Mouse (Mus musculus) neural tube, embryonic 14.5 days (tissue): ENCODE measurements around the gene Mylpf. TPM values are rescaled to one million over a fixed set of nuclear protein-coding genes. Genes with fewer than 3 reads are reported as not detected.

Experiments used
- ATAC-seq: fragments of 200-750 bp; cut with Nextera tagmentation; 2 replicates; pipeline ENCODE4 v1.8.0; 2017; ENCODE audit warnings: low read depth, mild to moderate bottlenecking, moderate TSS enrichment, moderate library complexity
- H3K27ac ChIP-seq: fragments of 300-500 bp; sonication (generic); 2 replicates; pipeline ENCODE4 v1.5.1; 2014; ENCODE audit warnings: low read depth, mild to moderate bottlenecking, control low read depth, low read length, moderate library complexity, mixed read lengths
- H3K27me3 ChIP-seq: fragments of 300-500 bp; sonication (generic); 2 replicates; pipeline ENCODE4 v1.6.1; 2014; ENCODE audit warnings: low read length; ENCODE audit not compliant: control insufficient read depth, insufficient read depth
- H3K36me3 ChIP-seq: fragments of 300-500 bp; sonication (generic); 2 replicates; pipeline ENCODE4 v1.6.1; 2014; ENCODE audit warnings: low read length, mixed read lengths; ENCODE audit not compliant: control insufficient read depth, insufficient read depth
- H3K4me1 ChIP-seq: fragments of 300-500 bp; sonication (generic); 2 replicates; pipeline ENCODE4 v1.6.1; 2014; ENCODE audit warnings: low read length; ENCODE audit not compliant: control insufficient read depth, insufficient read depth
- H3K4me2 ChIP-seq: fragments of 300-500 bp; sonication (generic); 2 replicates; pipeline ENCODE4 v1.6.1; 2014; ENCODE audit warnings: mild to moderate bottlenecking, low read depth, low read length, control low read depth
- H3K4me3 ChIP-seq: fragments of 300-500 bp; sonication (generic); 2 replicates; pipeline ENCODE4 v1.5.1; 2014; ENCODE audit warnings: low read depth, low read length, control low read depth, mixed read lengths
- H3K9ac ChIP-seq: fragments of 300-500 bp; sonication (generic); replicated peaks from 2 replicates; pipeline ENCODE4 v1.6.1; 2014; ENCODE audit warnings: low read depth, mild to moderate bottlenecking, control low read depth, low read length, mixed read lengths
- H3K9me3 ChIP-seq: fragments of 300-500 bp; sonication (generic); 2 replicates; pipeline ENCODE4 v1.6.1; 2016; ENCODE audit warnings: low read length; ENCODE audit not compliant: control insufficient read depth
- WGBS: fragments of 180-500 bp; shearing (Covaris S2); extraction: QIAGEN DNeasy Blood & Tissue Kit; methylation state at CpG from one replicate; pipeline ENCODE4 v1.1.7; 2014; 5-methylcytosine and 5-hydroxymethylcytosine counted together
- polyA plus RNA-seq: library from polyadenylated mRNA; unstranded; fragments of >200 nt; fragmentation: Nextera tagmentation; extraction: Ambion mirVana; gene quantifications from 2 replicates; pipeline ENCODE4 v1.2.1, GENCODE M21; 2014

Mylpf gene
- polyA plus RNA-seq, 1 experiment from 2014 or later: 12.5 TPM

DNA sequence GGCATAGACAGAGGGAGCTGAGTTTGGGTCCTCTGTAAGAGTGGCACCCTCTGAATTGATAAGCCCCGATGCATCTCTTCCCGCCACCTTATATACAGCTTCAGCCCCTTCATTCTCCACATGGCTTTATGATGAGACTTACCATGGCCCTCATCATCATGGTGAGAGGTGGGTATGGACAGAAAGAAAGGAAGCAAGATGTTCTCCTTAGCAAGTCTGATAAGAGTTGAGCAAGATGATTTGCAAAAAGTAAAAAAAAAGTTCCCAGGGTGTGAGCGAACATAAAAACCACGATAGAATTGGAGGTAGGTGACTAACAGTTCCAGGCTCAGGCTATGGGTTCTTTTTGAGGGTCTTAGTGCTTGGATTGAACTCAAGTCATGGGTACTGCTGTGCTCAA, 10.0 kb downstream of the Mylpf start:
- no peaks in the 10 kb centered on the region for H3K9me3 ChIP-seq
- H3K9ac ChIP-seq: no peak overlapping the region

DNA sequence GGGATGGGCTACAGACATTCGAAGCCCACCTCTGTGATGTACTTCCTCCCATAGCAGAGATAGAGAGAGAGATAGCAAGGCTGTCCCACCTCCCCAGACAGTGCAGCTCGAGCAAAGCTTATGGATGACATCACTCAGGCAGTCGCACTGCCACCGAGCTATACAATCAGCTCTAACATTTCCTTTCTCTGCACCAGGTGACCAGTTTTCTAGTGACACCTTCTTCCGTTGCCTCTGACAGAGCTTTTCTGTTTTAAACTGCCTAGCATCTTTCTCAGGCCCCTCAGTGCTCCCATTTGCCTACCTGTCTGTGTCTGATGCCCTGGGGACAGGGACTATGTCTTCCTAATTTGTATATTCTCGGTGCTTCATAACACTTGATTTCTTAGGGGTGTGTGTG, 11.8 kb downstream of the Mylpf start:
- Histone ChIP-seq H3K36me3 (no peaks in the 10 kb centered on the region), H3K9me3 (no peaks in the 10 kb centered on the region), H3K4me2 (no peak overlapping the region), H3K4me3 (no peak overlapping the region), H3K27me3 (no peaks in the 10 kb centered on the region), H3K4me1 (no peaks in the 10 kb centered on the region), H3K27ac (no peak overlapping the region), H3K9ac (no peak overlapping the region)
- 92% methylated on average over 6 of the region's 6 CpGs for WGBS
- ATAC-seq: no peak

More for the DNA sequence above, 10.0 kb downstream of the Mylpf start:
- no peak overlapping the region for H3K4me2 ChIP-seq
- ATAC-seq: no peak
- H3K4me1 ChIP-seq: no peaks in the 10 kb centered on the region
- no peak overlapping the region for H3K27ac ChIP-seq
- WGBS: 91% methylated on average over 4 of the region's 4 CpGs
- no peak overlapping the region for H3K4me3 ChIP-seq
- H3K36me3 ChIP-seq: no peaks in the 10 kb centered on the region
- no peaks in the 10 kb centered on the region for H3K27me3 ChIP-seq

DNA sequence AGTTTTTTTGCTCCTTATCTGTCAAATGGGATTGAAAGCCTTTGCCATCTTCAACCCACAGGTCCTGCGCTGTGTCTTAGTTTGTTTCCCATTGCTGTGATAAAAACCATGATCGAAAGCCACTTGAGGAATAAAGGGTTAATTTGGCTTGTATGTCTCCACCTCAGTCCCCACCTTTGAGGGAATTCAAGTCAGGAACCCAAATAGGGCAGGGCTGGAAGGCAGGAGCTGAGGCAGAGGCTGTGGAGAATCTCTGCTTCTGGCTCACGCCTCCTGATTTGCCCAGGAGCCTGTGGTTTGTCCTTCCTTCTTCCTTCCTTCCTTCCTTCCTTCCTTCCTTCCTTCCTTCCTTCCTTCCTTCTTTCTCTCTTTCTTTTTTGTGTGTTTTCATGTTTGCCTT, 14.4 kb downstream of the Mylpf start:
- 92% methylated on average over 3 of the region's 3 CpGs for WGBS
- H3K27ac ChIP-seq: no peak overlapping the region
- no peak overlapping the region for H3K9ac ChIP-seq
- H3K4me3 ChIP-seq: no peak overlapping the region
- no peaks in the 10 kb centered on the region for H3K27me3 ChIP-seq
- no peak overlapping the region for H3K4me2 ChIP-seq
- H3K36me3 ChIP-seq: no peaks in the 10 kb centered on the region
- H3K9me3 ChIP-seq: no peaks in the 10 kb centered on the region
- H3K4me1 ChIP-seq: no peaks in the 10 kb centered on the region
- ATAC-seq: no peak

DNA sequence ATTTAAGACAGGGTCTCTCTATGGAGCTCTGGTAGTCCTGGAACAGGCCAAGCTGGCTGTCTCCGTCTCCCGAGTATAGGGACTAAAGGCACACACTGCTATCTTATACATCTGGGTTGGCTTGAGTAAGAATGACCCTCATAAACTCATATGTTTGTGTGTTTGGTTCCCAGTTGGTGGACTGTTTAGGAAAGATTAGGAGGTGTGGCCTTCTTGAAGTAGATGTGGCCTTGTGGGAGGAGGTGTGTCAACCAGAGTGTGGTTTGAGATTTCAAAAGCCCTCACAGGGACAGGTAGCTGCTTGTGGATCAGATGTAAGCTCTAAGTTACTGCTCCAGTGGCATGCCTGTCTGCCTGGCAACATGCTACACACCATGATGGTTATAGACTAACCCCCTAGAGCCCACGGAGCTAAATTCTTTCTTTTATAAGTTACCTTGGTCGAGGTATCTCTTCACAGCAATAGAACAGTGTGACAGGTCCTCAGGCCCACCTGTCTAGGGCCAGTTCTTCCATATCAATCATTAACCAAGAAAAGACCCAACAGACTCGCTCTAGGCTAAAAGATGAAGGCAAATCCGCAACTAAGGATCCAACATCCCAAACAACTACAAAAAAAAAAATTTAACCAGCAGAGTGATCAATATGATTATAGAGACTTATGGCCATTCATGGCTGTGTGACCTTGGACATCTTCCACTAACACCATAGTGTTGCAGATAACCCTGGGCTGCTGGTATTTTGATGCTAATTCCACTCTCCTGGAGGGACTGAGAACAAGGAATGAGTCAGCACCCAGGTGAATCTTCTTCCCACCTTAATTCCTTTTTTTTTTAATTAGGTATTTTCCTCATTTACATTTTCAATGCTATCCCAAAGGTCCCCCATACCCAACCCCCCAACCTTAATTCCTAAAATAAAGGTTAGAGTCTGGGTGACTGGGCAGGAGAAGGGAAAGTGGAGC, 15.1 kb downstream of the Mylpf start:
- no peaks in the 10 kb centered on the region for H3K9me3 ChIP-seq
- no peaks in the 10 kb centered on the region for H3K36me3 ChIP-seq
- H3K27ac ChIP-seq: no peak overlapping the region
- H3K4me1 ChIP-seq: no peaks in the 10 kb centered on the region
- 91% methylated on average over 6 of the region's 6 CpGs for WGBS
- no peak overlapping the region for H3K4me2 ChIP-seq
- H3K9ac ChIP-seq: no peak overlapping the region
- no peak overlapping the region for H3K4me3 ChIP-seq
- H3K27me3 ChIP-seq: no peaks in the 10 kb centered on the region
- ATAC-seq: no peak

DNA sequence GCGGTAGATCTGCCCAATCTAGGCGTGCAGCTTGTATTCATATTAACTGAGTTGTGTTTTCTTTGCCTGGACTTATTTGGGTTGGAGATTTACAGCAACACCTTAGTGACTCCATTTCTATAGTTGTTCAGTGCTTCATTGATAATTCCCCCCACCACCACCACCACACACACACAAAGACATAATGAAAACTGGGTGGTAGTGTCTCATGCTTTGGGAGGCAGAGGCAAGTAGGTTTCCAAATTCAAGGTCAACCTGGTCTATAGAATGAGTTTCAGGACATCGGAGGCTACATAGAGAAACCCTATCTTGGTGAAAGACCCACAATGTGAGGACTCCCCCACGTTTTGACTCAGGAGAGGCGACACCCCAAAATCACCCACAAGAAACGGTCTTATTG, 15.9 kb downstream of the Mylpf start:
- H3K9ac ChIP-seq: no peak overlapping the region
- H3K27ac ChIP-seq: no peak overlapping the region
- no peaks in the 10 kb centered on the region for H3K9me3 ChIP-seq
- ATAC-seq: no peak
- no peaks in the 10 kb centered on the region for H3K27me3 ChIP-seq
- no peak overlapping the region for H3K4me3 ChIP-seq
- no peaks in the 10 kb centered on the region for H3K36me3 ChIP-seq
- H3K4me2 ChIP-seq: no peak overlapping the region
- H3K4me1 ChIP-seq: no peaks in the 10 kb centered on the region
- WGBS: 93% methylated on average over 6 of the region's 6 CpGs

DNA sequence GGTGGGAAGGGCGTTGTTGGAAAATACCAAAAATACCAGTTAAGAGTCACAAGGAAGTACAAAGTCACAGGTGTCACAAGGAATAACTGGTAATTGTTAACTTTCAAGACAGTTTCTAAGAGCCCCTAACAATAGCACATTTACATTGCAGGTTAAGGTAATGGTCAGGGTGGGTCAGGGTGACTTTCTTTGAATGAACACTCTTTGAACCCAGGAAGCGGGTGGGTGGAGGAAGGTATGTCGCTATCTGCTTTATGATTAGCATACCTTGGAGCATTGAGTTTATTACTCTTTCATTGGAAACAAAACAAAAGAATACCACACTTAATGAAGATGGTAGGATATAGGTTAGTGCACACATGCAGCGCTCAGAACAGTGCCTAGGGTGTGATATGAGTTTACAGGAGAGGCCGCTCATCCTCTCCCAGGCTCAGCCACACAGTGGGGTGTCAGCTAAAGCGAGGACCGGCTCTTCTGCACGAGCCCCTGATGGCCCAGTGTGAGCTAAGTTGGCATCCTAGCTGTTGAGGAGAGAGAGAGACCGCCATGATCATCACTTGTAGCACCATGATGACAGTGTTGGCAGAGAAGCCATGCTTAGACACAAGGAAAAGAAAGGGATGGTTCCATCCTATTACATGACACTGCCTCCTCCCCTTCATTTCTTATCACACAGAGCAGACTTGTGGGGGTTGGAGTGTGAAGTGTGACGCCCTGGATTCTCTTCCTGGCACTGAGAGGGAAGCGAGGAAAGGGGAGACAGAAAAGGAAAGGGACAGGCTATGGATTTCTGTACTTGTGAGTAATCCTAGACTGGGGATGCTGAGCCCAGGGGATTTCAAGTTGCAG, 16.7 kb downstream of the Mylpf start:
- Histone ChIP-seq H3K27ac (no peak overlapping the region), H3K9ac (no peak overlapping the region), H3K9me3 (no peaks in the 10 kb centered on the region), H3K27me3 (no peaks in the 10 kb centered on the region), H3K4me3 (no peak overlapping the region), H3K4me2 (no peak overlapping the region), H3K36me3 (no peaks in the 10 kb centered on the region), H3K4me1 (no peaks in the 10 kb centered on the region)
- ATAC-seq: no peak
- WGBS: 91% methylated on average over 11 of the region's 11 CpGs

DNA sequence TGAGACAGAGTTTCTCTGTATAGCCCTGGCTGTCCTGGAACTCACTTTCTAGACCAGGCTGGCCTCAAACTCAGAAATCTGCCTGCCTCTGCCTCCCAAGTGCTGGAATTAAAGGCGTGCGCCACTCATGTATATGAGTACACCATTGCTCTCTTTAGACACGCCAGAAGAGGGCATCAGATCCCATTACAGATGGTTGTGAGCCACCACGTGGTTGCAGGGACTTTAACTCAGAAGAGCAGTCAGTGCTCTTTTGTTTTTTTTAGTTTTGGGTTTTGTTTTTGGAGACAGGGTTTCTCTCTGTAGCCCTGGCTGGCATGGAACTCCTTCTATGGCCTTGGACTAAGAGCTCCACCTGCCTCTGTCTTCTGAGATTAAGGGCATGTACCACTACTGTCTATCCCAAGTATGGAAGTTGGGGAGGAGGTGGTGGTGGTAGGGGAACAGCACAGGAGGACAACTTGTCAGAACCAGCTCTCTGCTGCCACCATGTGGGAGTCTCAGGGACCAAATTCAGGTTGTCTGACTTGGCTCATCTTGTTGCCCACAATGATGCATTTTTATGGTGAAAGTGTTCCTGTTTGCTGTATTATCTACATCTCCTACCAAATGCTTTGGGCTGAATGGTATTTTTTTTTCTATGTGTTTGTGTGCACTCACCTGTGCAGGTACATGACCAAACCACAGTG, 20.1 kb downstream of the Mylpf start:
- Histone ChIP-seq H3K9ac (no peak overlapping the region), H3K27me3 (0 out of 2 replicates have a peak, but pooled peaks cover 2% of the 10 kb centered on the region), H3K9me3 (no peaks in the 10 kb centered on the region), H3K4me3 (no peak overlapping the region), H3K4me2 (no peak overlapping the region), H3K27ac (no peak overlapping the region), H3K36me3 (no peaks in the 10 kb centered on the region), H3K4me1 (peaks cover 14% of the 10 kb centered on the region)
- 65% methylated on average over 4 of the region's 4 CpGs for WGBS
- ATAC-seq: no peak

DNA sequence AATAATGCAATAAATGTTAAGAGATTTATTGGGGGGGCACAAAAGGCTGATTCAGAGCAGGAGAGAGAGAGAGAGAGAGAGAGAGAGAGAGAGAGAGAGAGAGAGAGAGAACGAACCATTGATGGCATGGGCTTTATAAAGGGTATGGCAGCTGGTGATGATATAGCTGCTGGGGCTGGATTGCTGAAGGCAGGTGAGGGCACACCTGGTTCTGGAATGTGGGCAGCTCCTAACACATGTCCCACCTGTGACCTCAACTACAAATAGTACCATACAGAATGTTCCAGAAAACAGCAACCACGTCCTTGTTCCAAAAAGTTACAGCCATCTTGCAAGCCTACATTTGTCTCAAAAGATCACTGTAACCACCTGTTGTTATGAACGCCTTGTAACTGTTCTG, 22.7 kb downstream of the Mylpf start:
- ATAC-seq: no peak
- Histone ChIP-seq H3K4me2 (peak overlapping the region; percentile 74), H3K36me3 (peaks cover 5% of the 10 kb centered on the region), H3K4me1 (peaks cover 22% of the 10 kb centered on the region), H3K9ac (peak overlapping the region; percentile 21; the same call in 1 of the 2 replicates), H3K27ac (no peak overlapping the region), H3K9me3 (no peaks in the 10 kb centered on the region), H3K27me3 (0 out of 2 replicates have a peak, but pooled peaks cover 2% of the 10 kb centered on the region), H3K4me3 (peak overlapping the region; percentile 99)
- WGBS: 49% methylated on average over 3 of the region's 3 CpGs
